ENCODE assay signal across 18 mouse cellular contexts in the genomic region with DNA sequence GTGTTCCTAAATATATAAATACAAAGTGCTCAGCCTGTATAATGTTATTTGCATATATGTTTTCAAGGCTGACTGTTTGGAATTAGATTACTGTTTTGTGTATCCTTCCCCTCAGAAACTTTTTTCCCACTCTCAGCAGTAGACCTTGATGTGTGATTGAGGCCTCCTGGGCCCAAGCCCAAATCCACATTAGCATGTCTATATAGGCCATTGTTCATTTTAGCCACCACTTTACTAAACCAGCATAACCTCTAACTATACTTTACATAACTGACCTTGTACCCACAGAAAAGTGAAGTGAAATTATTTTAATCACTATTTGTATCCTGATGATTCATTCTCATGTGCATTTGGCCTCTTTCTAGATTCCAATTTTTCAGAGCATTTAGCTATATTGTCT.
"Had no signal": no experiment of that assay in that cellular context is flagged by ENCODE, and none has a peak within 500 bp of the region (broad histone marks: within the 10 kb centered on the region; RNA-seq: fewer than 3 reads in every experiment).

No protein-coding gene starts in this region.

- H3K4me3 ChIP-seq: liver, embryonic 12.5 days; megakaryocyte, embryonic 14.5 days; neural tube, embryonic 12.5 days had no signal

- H3K36me3 ChIP-seq: liver, embryonic 12.5 days; neural tube, embryonic 12.5 days had no signal

- H3K4me1 ChIP-seq: liver, embryonic 12.5 days; megakaryocyte, embryonic 14.5 days; neural tube, embryonic 12.5 days had no signal

- H3K27ac ChIP-seq: liver, embryonic 12.5 days; liver, embryonic 14.5 days; macrophage; neural tube, embryonic 12.5 days had no signal

- H3K27me3 ChIP-seq: liver, embryonic 12.5 days; megakaryocyte, embryonic 14.5 days; neural tube, embryonic 12.5 days had no signal

- ATAC-seq: liver, embryonic 12.5 days; midbrain, embryonic 16.5 days had no signal

- H3K9ac ChIP-seq: liver, embryonic 12.5 days; liver, embryonic 14.5 days; lung, embryonic 14.5 days; neural tube, embryonic 12.5 days had no signal

- H3K4me2 ChIP-seq: liver, embryonic 12.5 days; lung, embryonic 14.5 days; neural tube, embryonic 12.5 days had no signal

- DNase-seq: lung, adult 18-20 months; lung, embryonic 14.5 days; lung, postnatal 10 days; lung, postnatal 36 days; retina, postnatal 1 day; right cerebral cortex, adult 18-20 months; right cerebral cortex, postnatal 25 days; right cerebral cortex, postnatal 4 days; spleen, adult 18-20 months; thymus, adult 18-20 months; thymus, postnatal 14 days; thymus, postnatal 36 days had no signal

- H3K9me3 ChIP-seq: liver, embryonic 12.5 days; megakaryocyte, embryonic 14.5 days; neural tube, embryonic 12.5 days had no signal
